Mouse (Mus musculus) A20 (cell line): ENCODE data around the gene Ppl.

Experiments used
- DNase-seq: peaks from one replicate; pipeline ENCODE4 v3.0.0-alpha.2; 2011; ENCODE audit warnings: low read depth, low spot score

Ppl gene

DNA sequence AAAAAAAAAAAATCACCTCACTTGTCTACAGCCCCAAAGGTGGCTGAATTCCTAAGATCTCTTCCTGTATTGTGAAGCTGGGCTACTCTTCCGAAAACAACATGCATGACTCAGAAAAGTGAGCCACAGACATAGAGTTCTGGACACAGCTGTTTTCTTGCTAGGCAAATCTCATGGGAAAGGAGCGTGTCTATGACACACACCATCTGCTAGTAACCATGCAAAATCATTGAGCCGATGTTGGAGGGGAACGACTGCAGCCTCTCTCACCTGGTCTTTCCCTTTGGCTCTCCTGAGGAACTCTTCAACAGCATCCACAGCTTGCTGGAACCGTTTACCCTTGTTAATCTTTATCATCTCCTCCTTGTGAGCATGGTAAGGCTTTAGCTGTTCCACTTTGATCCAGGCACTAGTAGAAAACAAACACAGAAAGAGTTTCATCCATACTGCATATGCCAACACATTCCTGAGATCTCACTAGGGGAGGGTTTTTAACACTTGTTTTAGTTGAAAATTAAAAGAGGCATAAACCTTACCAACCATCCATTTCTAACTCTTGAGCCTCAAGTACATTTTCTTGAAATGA, 95.5 kb downstream of the Ppl start:
- DNase-seq = no peak
